ENCODE assay signal across 8 mouse cellular contexts in the genomic region with DNA sequence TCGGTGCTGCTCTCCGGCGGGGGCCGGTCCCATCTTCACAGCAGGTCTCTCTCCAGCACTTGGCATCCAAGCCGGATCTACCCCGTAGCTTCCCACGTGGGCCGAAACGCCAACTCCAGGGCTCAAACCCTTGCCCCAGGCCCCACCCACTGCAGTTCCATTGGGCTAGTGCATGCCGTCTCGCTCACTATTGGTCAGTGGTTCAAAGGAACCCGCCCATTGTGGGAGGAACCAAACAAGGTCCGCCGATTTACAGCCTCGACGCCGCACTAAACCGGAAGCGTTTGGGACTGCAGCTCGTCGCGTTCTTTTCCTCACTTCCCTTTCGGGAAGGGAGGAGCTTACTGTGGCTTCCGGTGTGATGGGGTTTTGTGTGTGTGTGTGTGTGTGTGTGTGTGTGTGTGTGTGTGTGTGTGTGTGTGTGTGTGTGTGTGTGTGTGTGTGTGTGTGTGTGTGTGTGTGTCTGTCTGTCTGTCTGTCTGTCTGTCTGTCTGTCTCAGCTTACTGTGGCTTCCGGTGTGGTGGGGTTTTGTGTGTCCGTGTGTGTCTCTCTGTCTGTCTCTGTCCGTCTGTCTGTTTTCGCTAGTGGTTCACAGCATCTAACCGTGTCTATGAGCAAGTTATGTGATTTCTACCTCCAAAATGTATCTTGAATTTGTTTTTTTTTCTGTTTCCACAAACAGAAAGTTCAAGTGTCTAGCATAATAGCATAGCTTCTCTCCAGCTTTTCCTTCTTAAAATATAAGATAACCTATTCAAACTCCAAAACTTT. TPM values are rescaled to one million over a fixed set of nuclear protein-coding genes. Genes with fewer than 3 reads are reported as not detected.
DNase-seq lines count a peak whose midpoint lies in the region; ATAC-seq lines count a peak whose summit lies in the region.

Gene Nol6, minus strand, starts transcription at position 276 of the 772 bp plus-strand sequence.

- peaks cover 4 to 9% of the 10 kb centered on the region in 2 experiments; a peak in 3 of 4 replicates for H3K4me1 ChIP-seq in heart, embryonic 14.5 days (ENCODE audit: control insufficient read depth in 2 of 2, insufficient read depth in 2 of 2, low read length in 2 of 2)
- H3K4me1 ChIP-seq in liver, embryonic 13.5 days (replicated peaks): peaks cover 17% of the 10 kb centered on the region
- peaks cover 7% of the 10 kb centered on the region for H3K4me1 ChIP-seq in stomach, embryonic 16.5 days (ENCODE audit: control insufficient read depth, insufficient read depth, low read length)

- H3K4me3 ChIP-seq in heart, embryonic 14.5 days (ENCODE audit: control insufficient read depth in 1 of 2, insufficient read depth in 1 of 2, low read depth in 1 of 2, low read length in 2 of 2): peak within 1 kb of the TSS; percentile 67 to 91
- H3K4me3 ChIP-seq in liver, embryonic 13.5 days (replicated peaks): peak within 1 kb of the TSS; percentile 74
- peak within 1 kb of the TSS; percentile 76 for H3K4me3 ChIP-seq in stomach, embryonic 16.5 days (replicated peaks; ENCODE audit: low read length)

- peak within 1 kb of the TSS; percentile 77 for H3K9ac ChIP-seq in heart, embryonic 14.5 days (ENCODE audit: low read length)
- peak within 1 kb of the TSS; percentile 74 for H3K9ac ChIP-seq in liver, embryonic 13.5 days
- peak within 1 kb of the TSS; percentile 78 for H3K9ac ChIP-seq in stomach, embryonic 16.5 days (ENCODE audit: low read length)

- no peak within 1 kb of the TSS; a peak in 1 of 4 replicates for H3K27ac ChIP-seq in heart, embryonic 14.5 days (replicated peaks in 1 of 2; ENCODE audit: control insufficient read depth in 1 of 2, insufficient read depth in 1 of 2, low read depth in 2 of 2, low read length in 2 of 2)
- H3K27ac ChIP-seq in liver, embryonic 13.5 days: peak within 1 kb of the TSS; percentile 68
- H3K27ac ChIP-seq in stomach, embryonic 16.5 days (ENCODE audit: low read length): no peak within 1 kb of the TSS

- 3% methylated on average over 29 of the region's 29 CpGs for WGBS in heart, embryonic 14.5 days
- under 1% methylated on average over 29 of the region's 29 CpGs for WGBS in liver, embryonic 13.5 days (ENCODE audit: insufficient replicate concordance)
- WGBS in stomach, embryonic 16.5 days: 3% methylated on average over 28 of the region's 29 CpGs

- no peaks in the 10 kb centered on the region for H3K9me3 ChIP-seq in heart, embryonic 14.5 days (ENCODE audit: control insufficient read depth, low read length)
- no peaks in the 10 kb centered on the region for H3K9me3 ChIP-seq in liver, embryonic 13.5 days (replicated peaks)
- H3K9me3 ChIP-seq in stomach, embryonic 16.5 days (replicated peaks; ENCODE audit: control insufficient read depth, low read length): no peaks in the 10 kb centered on the region

- H3K27me3 ChIP-seq in heart, embryonic 14.5 days (ENCODE audit: control insufficient read depth, insufficient read depth, low read length): no peaks in the 10 kb centered on the region; the same call in 1 of the 2 replicates
- H3K27me3 ChIP-seq in liver, embryonic 13.5 days: no peaks in the 10 kb centered on the region
- no peaks in the 10 kb centered on the region for H3K27me3 ChIP-seq in stomach, embryonic 16.5 days (ENCODE audit: control insufficient read depth, insufficient read depth, low read length)

- H3K4me2 ChIP-seq in heart, embryonic 14.5 days (ENCODE audit: low read length): peak within 1 kb of the TSS; percentile 89
- H3K4me2 ChIP-seq in liver, embryonic 13.5 days: peak within 1 kb of the TSS; percentile 90
- H3K4me2 ChIP-seq in stomach, embryonic 16.5 days (ENCODE audit: low read depth, low read length): peak within 1 kb of the TSS; percentile 79

- peaks cover 38% of the 10 kb centered on the region for H3K36me3 ChIP-seq in heart, embryonic 14.5 days (ENCODE audit: control insufficient read depth, insufficient read depth, low read length)
- H3K36me3 ChIP-seq in liver, embryonic 13.5 days: peaks cover 36% of the 10 kb centered on the region
- H3K36me3 ChIP-seq in stomach, embryonic 16.5 days (ENCODE audit: control insufficient read depth, insufficient read depth, low read length): peaks cover 15% of the 10 kb centered on the region; the same call in 1 of the 2 replicates

- peak; percentile 98 for DNase-seq in c-Kit-negative CD71-positive TER-119-positive erythroid progenitor cells, embryonic 14.5 days (ENCODE audit: low read depth, low spot score)
- peak; percentile 99 for DNase-seq in fibroblast of lung, adult 2 months (ENCODE audit: low read depth)
- peak; percentile 99 for DNase-seq in kidney, postnatal 14 days
- peak; percentile 99 for DNase-seq in liver, embryonic 13.5 days
- DNase-seq in neural tube, embryonic 10.5 days (ENCODE audit: extremely low spot score, low spot score): peak; percentile 94

- ATAC-seq in CD4-positive, CD25-positive, alpha-beta regulatory T cell, adult 4 months: peak; percentile 100
- peak; percentile 99 for ATAC-seq in heart, embryonic 14.5 days (ENCODE audit: insufficient number of reproducible peaks, insufficient read depth, low FRiP score, low read depth)
- peak; percentile 99 for ATAC-seq in liver, embryonic 13.5 days (ENCODE audit: low read depth)
- ATAC-seq in stomach, embryonic 16.5 days (ENCODE audit: insufficient read depth, low FRiP score): peak; percentile 100

RNA-seq across cellular contexts. Expression of gene Nol6, which starts in this region (rescaled TPM):
- 10 to 100 TPM; 14.6 to 29.2 TPM for polyA plus RNA-seq in CD4-positive, CD25-positive, alpha-beta regulatory T cell, adult 4 months (2017; shearing (Covaris generic))
- polyA plus RNA-seq in heart, embryonic 14.5 days (2014; fragmentation: Nextera tagmentation; extraction: Ambion mirVana): 12.4 and 14.6 TPM in 2 replicates
- polyA plus RNA-seq in liver, embryonic 13.5 days (2015; fragmentation: Nextera tagmentation; extraction: Ambion mirVana): 11.6 and 15.2 TPM in 2 replicates
- polyA plus RNA-seq in stomach, embryonic 16.5 days (2015; fragmentation: Nextera tagmentation; extraction: Ambion mirVana): 24.2 and 27.1 TPM in 2 replicates
